7 mouse cellular contexts compared by ENCODE assay signal in genomic region chr9:108262494-108263049, GRCm38 (mm10). TPM values are rescaled to one million over a fixed set of nuclear protein-coding genes. Genes with fewer than 3 reads are reported as not detected.
DNase-seq lines count a peak whose midpoint lies in the region; ATAC-seq and TF ChIP-seq lines count a peak whose summit lies in the region.

No protein-coding gene starts in this region.

- peaks cover 2% of the 10 kb centered on the region for H3K27me3 ChIP-seq in CH12.LX (replicated peaks)
- no peaks in the 10 kb centered on the region for H3K27me3 ChIP-seq in heart, embryonic 12.5 days (replicated peaks)
- H3K27me3 ChIP-seq in liver, embryonic 14.5 days (ENCODE audit: control insufficient read depth, insufficient read depth, low read length): no peaks in the 10 kb centered on the region
- H3K27me3 ChIP-seq in stomach, embryonic 14.5 days (ENCODE audit: control insufficient read depth, insufficient read depth, low read length): no peaks in the 10 kb centered on the region

- TF ChIP-seq POLR2A in CH12.LX (IDR thresholded peaks at IDR 0.05; ENCODE audit: low read depth, low read length): no peak

- H3K4me2 ChIP-seq in CH12.LX (ENCODE audit: insufficient read depth, low read depth, poor library complexity, severe bottlenecking): peak overlapping the region; percentile 60
- H3K4me2 ChIP-seq in heart, embryonic 12.5 days: peak overlapping the region; percentile 80
- peak overlapping the region; percentile 87 for H3K4me2 ChIP-seq in liver, embryonic 14.5 days (ENCODE audit: low read depth)
- peak overlapping the region; percentile 73 for H3K4me2 ChIP-seq in stomach, embryonic 14.5 days (replicated peaks; ENCODE audit: low read depth, low read length)

- peak overlapping the region; percentile 57 to 83 (median 75) for H3K4me3 ChIP-seq in CH12.LX (replicated peaks in 1 of 3; ENCODE audit: low read depth in 2 of 3, low read length in 2 of 3, poor library complexity in 1 of 3)
- peak overlapping the region; percentile 98 for H3K4me3 ChIP-seq in heart, embryonic 12.5 days
- H3K4me3 ChIP-seq in liver, embryonic 14.5 days (ENCODE audit: insufficient read depth in 1 of 2, low read depth in 2 of 2, low read length in 2 of 2): peak overlapping the region; percentile 65 to 93
- H3K4me3 ChIP-seq in stomach, embryonic 14.5 days (ENCODE audit: low read depth, low read length): peak overlapping the region; percentile 89

- no peak for TF ChIP-seq CTCF in CH12.LX (conservative IDR thresholded peaks at IDR 0.05 in 1 of 2, IDR thresholded peaks at IDR 0.05 in 1 of 2; ENCODE audit: low read depth in 2 of 2, low read length in 2 of 2)
- TF ChIP-seq CTCF in liver, embryonic 14.5 days (IDR thresholded peaks at IDR 0.05; ENCODE audit: low read depth): no peak

- no peak overlapping the region for H3K27ac ChIP-seq in CH12.LX (ENCODE audit: insufficient read depth, low read depth)
- H3K27ac ChIP-seq in heart, embryonic 12.5 days (ENCODE audit: poor library complexity, severe bottlenecking): peak overlapping the region; percentile 99
- H3K27ac ChIP-seq in liver, embryonic 14.5 days: no peak overlapping the region
- no peak overlapping the region; the same call in 1 of the 2 replicates for H3K27ac ChIP-seq in stomach, embryonic 14.5 days (ENCODE audit: low read length)

- H3K79me2 ChIP-seq in CH12.LX (replicated peaks; ENCODE audit: control insufficient read depth, extremely low read depth, insufficient read depth, poor library complexity, severe bottlenecking): no peaks in the 10 kb centered on the region

- no peaks in the 10 kb centered on the region for H3K9me3 ChIP-seq in CH12.LX (replicated peaks; ENCODE audit: low read length)
- H3K9me3 ChIP-seq in heart, embryonic 12.5 days (replicated peaks): no peaks in the 10 kb centered on the region
- H3K9me3 ChIP-seq in liver, embryonic 14.5 days (ENCODE audit: control insufficient read depth, low read length): no peaks in the 10 kb centered on the region
- H3K9me3 ChIP-seq in stomach, embryonic 14.5 days (ENCODE audit: control insufficient read depth, low read depth, low read length): no peaks in the 10 kb centered on the region

- peaks cover 2 to 27% of the 10 kb centered on the region in 2 experiments for H3K4me1 ChIP-seq in CH12.LX (ENCODE audit: control insufficient read depth in 1 of 2, insufficient read depth in 2 of 2)
- H3K4me1 ChIP-seq in heart, embryonic 12.5 days (replicated peaks): peaks cover 64% of the 10 kb centered on the region
- H3K4me1 ChIP-seq in liver, embryonic 14.5 days (replicated peaks; ENCODE audit: control insufficient read depth in 2 of 2, insufficient read depth in 2 of 2, low read length in 1 of 2): peaks cover 14 to 18% of the 10 kb centered on the region in 2 experiments
- peaks cover 22% of the 10 kb centered on the region for H3K4me1 ChIP-seq in stomach, embryonic 14.5 days (ENCODE audit: control insufficient read depth, insufficient read depth, low read length)

- peak overlapping the region; percentile 42; the same call in 1 of the 2 replicates for H3K9ac ChIP-seq in CH12.LX (ENCODE audit: insufficient read depth, low read depth)
- H3K9ac ChIP-seq in heart, embryonic 12.5 days: peak overlapping the region; percentile 97
- peak overlapping the region; percentile 86 for H3K9ac ChIP-seq in liver, embryonic 14.5 days (replicated peaks)
- H3K9ac ChIP-seq in stomach, embryonic 14.5 days (replicated peaks; ENCODE audit: low read depth, low read length): peak overlapping the region; percentile 87

- TF ChIP-seq EP300 in CH12.LX (IDR thresholded peaks at IDR 0.05; ENCODE audit: low read length): no peak
- TF ChIP-seq EP300 in liver, embryonic 14.5 days (IDR thresholded peaks at IDR 0.05; ENCODE audit: low read depth): no peak

- in situ Hi-C loops in CH12.LX (cut with MboI; ENCODE audit: low pct_ligation_motif_present, low pct_unique_long_range_greater_than_20kb, low sequenced_read_pairs): no loop called here

- no peak for TF ChIP-seq RAD21 in CH12.LX (IDR thresholded peaks at IDR 0.05; ENCODE audit: low read depth, low read length)

- no peaks in the 10 kb centered on the region for H3K36me3 ChIP-seq in CH12.LX (replicated peaks in 1 of 2; ENCODE audit: control insufficient read depth in 1 of 2, insufficient read depth in 1 of 2, low read length in 1 of 2)
- H3K36me3 ChIP-seq in heart, embryonic 12.5 days: peaks cover 4% of the 10 kb centered on the region; the same call in 1 of the 2 replicates
- no peaks in the 10 kb centered on the region for H3K36me3 ChIP-seq in liver, embryonic 14.5 days (replicated peaks; ENCODE audit: control insufficient read depth, insufficient read depth, low read depth)
- H3K36me3 ChIP-seq in stomach, embryonic 14.5 days (ENCODE audit: control insufficient read depth, insufficient read depth, low read length): no peaks in the 10 kb centered on the region

- no peak for DNase-seq in CH12.LX (ENCODE audit: extremely low read depth)
- peak; percentile 16 for DNase-seq in MN1 (ENCODE audit: low spot score)
- DNase-seq in liver, embryonic 14.5 days (ENCODE audit: low read depth in 3 of 3, low spot score in 3 of 3): no peak
- no peak for DNase-seq in ovary, postnatal 36 days (ENCODE audit: low spot score)
- no peak for DNase-seq in layer of hippocampus, postnatal 10 days (ENCODE audit: low spot score in 2 of 2)

- dilution Hi-C loops in CH12.LX (cut with MboI; ENCODE audit: extremely low pct_ligation_motif_present, extremely low pct_unique_long_range_greater_than_20kb, low sequenced_read_pairs): no loop called here

- ATAC-seq in heart, embryonic 12.5 days (ENCODE audit: insufficient number of reproducible peaks, low FRiP score): no peak
- ATAC-seq in liver, embryonic 14.5 days (ENCODE audit: insufficient read depth): no peak
- ATAC-seq in stomach, embryonic 14.5 days (ENCODE audit: insufficient number of reproducible peaks, insufficient read depth, low FRiP score, low read depth): no peak

- 37% methylated on average over 11 of the region's 11 CpGs for WGBS in heart, embryonic 12.5 days
- 54% methylated on average over 11 of the region's 11 CpGs for WGBS in liver, embryonic 14.5 days (ENCODE audit: insufficient replicate concordance)
- WGBS in stomach, embryonic 14.5 days: 32% methylated on average over 11 of the region's 11 CpGs

TF ChIP-seq in CH12.LX, 34 proteins besides CTCF, POLR2A, EP300 and RAD21 (continues in another document):
- TF ChIP-seq ZMIZ1 (IDR thresholded peaks at IDR 0.05; ENCODE audit: low read depth, low read length) (no peak), TBP (conservative IDR thresholded peaks at IDR 0.05; ENCODE audit: low read depth, low read length) (no peak), E2F4 (IDR thresholded peaks at IDR 0.05; ENCODE audit: insufficient replicate concordance, low read depth, low read length) (no peak), MYC (IDR thresholded peaks at IDR 0.05; ENCODE audit: low read depth, low read length) (no peak)

RNA-seq across cellular contexts. Expression of gene Dag1, which starts 1.2 kb away (rescaled TPM):
- total RNA-seq in CH12.LX (2012; rRNA removed) (3.7 and 3.9 TPM in 2 replicates), CH12.LX (2014; rRNA removed) (1.4 and 1.7 TPM in 2 replicates)
- 4.3 and 5.7 TPM in 2 replicates for polyA plus RNA-seq in CH12.LX (2012; ENCODE audit: insufficient read length, low read depth)
- polyA plus RNA-seq in heart, embryonic 12.5 days (2016; fragmentation: Nextera tagmentation; extraction: Ambion mirVana): 188 and 200 TPM in 2 replicates
- polyA plus RNA-seq in liver, embryonic 14.5 days (2012; rRNA removed): 4.8 and 5.3 TPM in 2 replicates
- 12.0 and 13.0 TPM in 2 replicates for polyA plus RNA-seq in liver, embryonic 14.5 days (2014; fragmentation: Nextera tagmentation; extraction: Ambion mirVana)
- polyA plus RNA-seq in stomach, embryonic 14.5 days (2014; fragmentation: Nextera tagmentation; extraction: Ambion mirVana): 79.9 and 82.1 TPM in 2 replicates
- total RNA-seq in layer of hippocampus, postnatal 10 days (2021): 100 to 1,000 TPM; 132 to 136 TPM

RNA-seq across cellular contexts. Expression of gene Nicn1, which starts 27.7 kb away (rescaled TPM):
- 9.3 and 12.9 TPM in 2 replicates for total RNA-seq in CH12.LX (2012; rRNA removed)
- 7.4 and 8.5 TPM in 2 replicates for total RNA-seq in CH12.LX (2014; rRNA removed)
- 9.5 and 9.7 TPM in 2 replicates for polyA plus RNA-seq in CH12.LX (2012; ENCODE audit: insufficient read length, low read depth)
- polyA plus RNA-seq in heart, embryonic 12.5 days (2016; fragmentation: Nextera tagmentation; extraction: Ambion mirVana): 22.5 and 22.6 TPM in 2 replicates
- polyA plus RNA-seq in liver, embryonic 14.5 days (2012; rRNA removed): 2.8 and 2.9 TPM in 2 replicates
- polyA plus RNA-seq in liver, embryonic 14.5 days (2014; fragmentation: Nextera tagmentation; extraction: Ambion mirVana): 4.3 and 6.2 TPM in 2 replicates
- 44.2 and 46.9 TPM in 2 replicates for polyA plus RNA-seq in stomach, embryonic 14.5 days (2014; fragmentation: Nextera tagmentation; extraction: Ambion mirVana)
- 10 to 100 TPM; 86.6 to 92.6 TPM for total RNA-seq in layer of hippocampus, postnatal 10 days (2021)

RNA-seq across cellular contexts. Expression of gene Amt, which starts 34.1 kb away (rescaled TPM):
- total RNA-seq in CH12.LX (2012; rRNA removed) (2.2 and 2.7 TPM in 2 replicates), CH12.LX (2014; rRNA removed) (1.1 and 1.3 TPM in 2 replicates)
- 1.5 and 2.1 TPM in 2 replicates for polyA plus RNA-seq in CH12.LX (2012; ENCODE audit: insufficient read length, low read depth)
- polyA plus RNA-seq in heart, embryonic 12.5 days (2016; fragmentation: Nextera tagmentation; extraction: Ambion mirVana): 11.7 and 13.3 TPM in 2 replicates
- 6.1 and 7.5 TPM in 2 replicates for polyA plus RNA-seq in liver, embryonic 14.5 days (2012; rRNA removed)
- 7.2 and 7.7 TPM in 2 replicates for polyA plus RNA-seq in liver, embryonic 14.5 days (2014; fragmentation: Nextera tagmentation; extraction: Ambion mirVana)
- 21.3 and 27.4 TPM in 2 replicates for polyA plus RNA-seq in stomach, embryonic 14.5 days (2014; fragmentation: Nextera tagmentation; extraction: Ambion mirVana)
- 10 to 100 TPM; 24.6 to 26.5 TPM for total RNA-seq in layer of hippocampus, postnatal 10 days (2021)

RNA-seq across cellular contexts. Expression of gene Rhoa, which starts 43.4 kb away (rescaled TPM):
- total RNA-seq in CH12.LX (2012; rRNA removed): 84.0 and 96.9 TPM in 2 replicates
- total RNA-seq in CH12.LX (2014; rRNA removed): 231 and 243 TPM in 2 replicates
- 308 TPM in 2 replicates for polyA plus RNA-seq in CH12.LX (2012; ENCODE audit: insufficient read length, low read depth)
- polyA plus RNA-seq in heart, embryonic 12.5 days (2016; fragmentation: Nextera tagmentation; extraction: Ambion mirVana): 348 and 367 TPM in 2 replicates
- 62.5 and 76.4 TPM in 2 replicates for polyA plus RNA-seq in liver, embryonic 14.5 days (2012; rRNA removed)
- polyA plus RNA-seq in liver, embryonic 14.5 days (2014; fragmentation: Nextera tagmentation; extraction: Ambion mirVana): 130 and 133 TPM in 2 replicates
- polyA plus RNA-seq in stomach, embryonic 14.5 days (2014; fragmentation: Nextera tagmentation; extraction: Ambion mirVana): 308 and 334 TPM in 2 replicates
- total RNA-seq in layer of hippocampus, postnatal 10 days (2021): 100 to 1,000 TPM; 212 to 222 TPM

RNA-seq across cellular contexts. Expression of gene Tcta, which starts 43.4 kb away (rescaled TPM):
- total RNA-seq in CH12.LX (2012; rRNA removed) (5.0 and 8.7 TPM in 2 replicates), CH12.LX (2014; rRNA removed) (7.3 and 7.4 TPM in 2 replicates)
- polyA plus RNA-seq in CH12.LX (2012; ENCODE audit: insufficient read length, low read depth): 3.0 and 5.0 TPM in 2 replicates
- polyA plus RNA-seq in heart, embryonic 12.5 days (2016; fragmentation: Nextera tagmentation; extraction: Ambion mirVana): 31.2 and 35.3 TPM in 2 replicates
- polyA plus RNA-seq in liver, embryonic 14.5 days (2012; rRNA removed): 10.4 and 10.6 TPM in 2 replicates
- polyA plus RNA-seq in liver, embryonic 14.5 days (2014; fragmentation: Nextera tagmentation; extraction: Ambion mirVana): 10.9 and 13.2 TPM in 2 replicates
- 37.9 and 43.3 TPM in 2 replicates for polyA plus RNA-seq in stomach, embryonic 14.5 days (2014; fragmentation: Nextera tagmentation; extraction: Ambion mirVana)
- 10 to 100 TPM; 44.8 to 46.9 TPM for total RNA-seq in layer of hippocampus, postnatal 10 days (2021)

Comparison
In these comparisons a context has a peak if more than half of its experiments do, and no peak if none do; other contexts are left out.
1. H3K9ac ChIP-seq: peak in every context shown above with its lines; median percentile 97 in heart, embryonic 12.5 days; 87 in stomach, embryonic 14.5 days; 86 in liver, embryonic 14.5 days; 42 in CH12.LX.